Mouse (Mus musculus) heart, adult 2 months (tissue): ENCODE measurements at regions not wholly inside any gene's neighbourhood (a gene's known extent, or its start where the extent isn't known, plus 50 kb on each side); places are given as distances from the start of the nearest gene placed in this dataset.
"Not testable (repeated sequence)": the region's sequence is repeated elsewhere in the genome, so short reads cannot be mapped to it uniquely, and the experiment has no call there.

Experiments
- DNase-seq, 2 experiments: peaks; one replicate each; pipeline ENCODE4 v3.0.0; 2021
- H3K27ac ChIP-seq: fragments of 200-600 bp; 2 replicates; pipeline ENCODE4 v1.8.1; 2022
- H3K27me3 ChIP-seq: fragments of 200-500 bp; 2 replicates; pipeline ENCODE4 v1.6.1; 2012; ENCODE audit warnings: mild to moderate bottlenecking, low read length, inconsistent platforms, mixed read lengths; ENCODE audit not compliant: control insufficient read depth, insufficient read depth
- H3K36me3 ChIP-seq: fragments of 200-500 bp; 2 replicates; pipeline ENCODE4 v1.6.1; 2012; ENCODE audit warnings: low read length, inconsistent platforms; ENCODE audit not compliant: control insufficient read depth, insufficient read depth
- H3K4me1 ChIP-seq: fragments of 200-500 bp; 2 replicates; pipeline ENCODE4 v1.6.1; 2011; ENCODE audit warnings: low read length; ENCODE audit not compliant: control insufficient read depth, insufficient read depth
- H3K4me3 ChIP-seq: fragments of 200-600 bp; 2 replicates; pipeline ENCODE4 v1.8.1; 2022
- H3K79me2 ChIP-seq: fragments of 200-500 bp; replicated peaks from 2 replicates; pipeline ENCODE4 v1.6.1; 2012; ENCODE audit warnings: mild to moderate bottlenecking, inconsistent platforms, low read length, moderate library complexity, mixed read lengths; ENCODE audit not compliant: control insufficient read depth, insufficient read depth
- H3K9ac ChIP-seq: fragments of 200-500 bp; 2 replicates; pipeline ENCODE4 v1.6.1; 2012; ENCODE audit warnings: low read depth, mild to moderate bottlenecking, control low read depth, inconsistent platforms, low read length, mixed read lengths
- CTCF ChIP-seq: fragments of 200-600 bp; IDR thresholded peaks from 2 replicates; pipeline ENCODE4 v1.8.1; 2022; ENCODE audit warnings: antibody characterized with exemption, mild to moderate bottlenecking, moderate library complexity
- EP300 ChIP-seq: fragments of 200-500 bp; IDR thresholded peaks from 2 replicates; pipeline ENCODE4 v1.6.1; 2011; ENCODE audit warnings: low read depth, low read length, control low read depth; ENCODE audit not compliant: insufficient read depth
- POLR2A ChIP-seq: fragments of 200-500 bp; IDR thresholded peaks from 2 replicates; pipeline ENCODE4 v1.6.1; 2011; ENCODE audit warnings: mild to moderate bottlenecking, low read depth, low read length, control low read depth; ENCODE audit not compliant: insufficient read depth
- WGBS: fragments of 180-500 bp; shearing (Covaris S2); methylation state at CpG from one replicate; pipeline ENCODE4 v1.1.7; 2018; 5-methylcytosine and 5-hydroxymethylcytosine counted together
- intact Hi-C: fragments of 180-260 bp; cut with DNase I; formaldehyde crosslinking; loops from one replicate; pipeline ENCODE4 v1.15.1; 2025

GRCm38 (mm10) chr7:73243591-73244355, 131.5 kb upstream of the Rgma start:
- WGBS = 64% methylated on average over 9 of the region's 9 CpGs
- no peak overlapping the region for H3K9ac ChIP-seq
- H3K79me2 ChIP-seq = no peaks in the 10 kb centered on the region
- peaks cover 2% of the 10 kb centered on the region; the same call in 1 of the 2 replicates for H3K36me3 ChIP-seq
- peak; percentile 46 to 61 for DNase-seq
- no peaks in the 10 kb centered on the region for H3K27me3 ChIP-seq
- H3K4me3 ChIP-seq = no peak overlapping the region
- H3K4me1 ChIP-seq = peaks cover 2% of the 10 kb centered on the region
- H3K27ac ChIP-seq = no peak overlapping the region; the same call in none of the 2 replicates
- intact Hi-C loops = no loop called here
- TF ChIP-seq EP300 (no peak), POLR2A (no peak), CTCF (no peak)

GRCm38 (mm10) chr7:73245431-73245830, 129.9 kb upstream of the Rgma start:
- no peaks in the 10 kb centered on the region for H3K27me3 ChIP-seq
- no peak overlapping the region for H3K4me3 ChIP-seq
- H3K79me2 ChIP-seq = no peaks in the 10 kb centered on the region
- no peak overlapping the region for H3K27ac ChIP-seq
- TF ChIP-seq POLR2A (no peak), CTCF (no peak), EP300 (no peak)
- intact Hi-C loops = no loop called here
- DNase-seq = peak in 1 of 2 experiments; percentile 39
- peaks cover 2% of the 10 kb centered on the region for H3K4me1 ChIP-seq
- 41% methylated on average over 2 of the region's 2 CpGs for WGBS
- no peak overlapping the region for H3K9ac ChIP-seq
- H3K36me3 ChIP-seq = peaks cover 2% of the 10 kb centered on the region; the same call in 1 of the 2 replicates

GRCm38 (mm10) chr7:73250593-73250992, 124.7 kb upstream of the Rgma start:
- H3K27me3 ChIP-seq = no peaks in the 10 kb centered on the region
- H3K9ac ChIP-seq = no peak overlapping the region
- intact Hi-C loops = no loop called here
- 48% methylated on average over 8 of the region's 8 CpGs for WGBS
- no peak for DNase-seq
- H3K4me1 ChIP-seq = peaks cover 2% of the 10 kb centered on the region; the same call in 1 of the 2 replicates
- no peak overlapping the region for H3K27ac ChIP-seq
- no peaks in the 10 kb centered on the region for H3K36me3 ChIP-seq
- H3K79me2 ChIP-seq = no peaks in the 10 kb centered on the region
- no peak overlapping the region for H3K4me3 ChIP-seq
- TF ChIP-seq CTCF (no peak), POLR2A (no peak), EP300 (no peak)

GRCm38 (mm10) chr7:73251187-73251740, 124.0 kb upstream of the Rgma start:
- intact Hi-C loops = no loop called here
- H3K4me1 ChIP-seq = no peaks in the 10 kb centered on the region
- DNase-seq = no peak
- H3K4me3 ChIP-seq = no peak overlapping the region
- no peaks in the 10 kb centered on the region for H3K79me2 ChIP-seq
- TF ChIP-seq EP300 (no peak), CTCF (no peak), POLR2A (no peak)
- WGBS = 85% methylated on average over 6 of the region's 6 CpGs
- H3K27me3 ChIP-seq = no peaks in the 10 kb centered on the region
- no peak overlapping the region for H3K27ac ChIP-seq
- no peaks in the 10 kb centered on the region for H3K36me3 ChIP-seq
- H3K9ac ChIP-seq = no peak overlapping the region

- DNase-seq, H3K79me2 ChIP-seq, H3K4me1 ChIP-seq, H3K4me3 ChIP-seq, H3K36me3 ChIP-seq, H3K9ac ChIP-seq, H3K27ac ChIP-seq, H3K27me3 ChIP-seq, intact Hi-C loops: not testable (repeated sequence)
- 75% methylated on average over 7 of the region's 7 CpGs for WGBS
These were observed 120.3 kb upstream of the Rgma start for GRCm38 (mm10) chr7:73254972-73255371.

- WGBS = 74% methylated on average over 4 of the region's 4 CpGs
- DNase-seq = no peak
- TF ChIP-seq POLR2A (no peak), CTCF (no peak), EP300 (no peak)
- Histone ChIP-seq H3K27ac (no peak overlapping the region), H3K4me3 (no peak overlapping the region), H3K4me1 (no peaks in the 10 kb centered on the region), H3K9ac (no peak overlapping the region), H3K36me3 (no peaks in the 10 kb centered on the region), H3K27me3 (no peaks in the 10 kb centered on the region), H3K79me2 (no peaks in the 10 kb centered on the region)
- intact Hi-C loops = no loop called here
These were observed 115.2 kb upstream of the Rgma start for GRCm38 (mm10) chr7:73260140-73260539.
